Mouse (Mus musculus) left cerebral cortex, postnatal 4 days (tissue): ENCODE results near the gene Hoxa5. TPM values are rescaled to one million over a fixed set of nuclear protein-coding genes. Genes with fewer than 3 reads are reported as not detected.

ENCODE experiments used
- DNase-seq: peaks from one replicate; pipeline ENCODE4 v3.0.0-alpha.2; 2022
- intact Hi-C: fragments of 180-260 bp; cut with DNase I; formaldehyde crosslinking; loops from one replicate; pipeline ENCODE4 v1.15.1; 2025
- total RNA-seq, 2 experiments: library from RNA; stranded (reverse); gene quantifications; 2 replicates each; pipeline ENCODE4 v1.2.3; 2021

Hoxa5 gene
- not detected for total RNA-seq

DNA sequence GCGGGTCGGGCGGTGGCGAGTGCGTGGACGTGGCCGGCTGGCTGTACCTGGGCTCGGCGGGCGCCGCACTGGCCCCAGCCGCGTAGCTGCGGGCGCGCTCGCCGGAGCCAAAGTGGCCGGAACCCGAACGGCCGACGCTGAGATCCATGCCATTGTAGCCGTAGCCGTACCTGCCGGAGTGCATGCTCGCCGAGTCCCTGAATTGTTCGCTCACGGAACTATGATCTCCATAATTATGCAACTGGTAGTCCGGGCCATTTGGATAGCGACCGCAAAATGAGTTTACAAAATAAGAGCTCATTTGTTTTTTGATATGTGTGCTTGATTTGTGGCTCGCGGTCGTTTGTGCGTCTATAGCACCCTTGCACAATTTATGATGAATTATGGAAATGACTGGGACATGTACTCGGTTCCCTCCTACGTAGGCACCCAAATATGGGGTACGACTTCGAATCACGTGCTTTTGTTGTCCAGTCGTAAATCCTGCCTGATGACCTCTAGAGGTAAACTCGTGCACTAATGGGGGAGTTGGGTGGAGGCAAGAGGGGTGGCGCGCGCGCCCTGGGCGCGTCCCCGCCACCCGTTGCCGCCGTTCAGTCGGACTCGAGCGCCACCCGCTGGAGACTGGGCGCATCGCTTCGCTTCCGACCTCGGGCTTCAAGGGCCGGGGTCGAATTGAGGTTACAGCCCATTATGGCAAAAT, at the start of gene Hoxa5:
Gene Hoxa5 (minus strand): TSS at position 538 of the 703 bp plus-strand sequence.
- DNase-seq: peak; percentile 58
- intact Hi-C loops: loop anchor here (5.0 kb wide), 1 partner anchor 202 kb away; no protein-coding TSS in a partner anchor

DNA sequence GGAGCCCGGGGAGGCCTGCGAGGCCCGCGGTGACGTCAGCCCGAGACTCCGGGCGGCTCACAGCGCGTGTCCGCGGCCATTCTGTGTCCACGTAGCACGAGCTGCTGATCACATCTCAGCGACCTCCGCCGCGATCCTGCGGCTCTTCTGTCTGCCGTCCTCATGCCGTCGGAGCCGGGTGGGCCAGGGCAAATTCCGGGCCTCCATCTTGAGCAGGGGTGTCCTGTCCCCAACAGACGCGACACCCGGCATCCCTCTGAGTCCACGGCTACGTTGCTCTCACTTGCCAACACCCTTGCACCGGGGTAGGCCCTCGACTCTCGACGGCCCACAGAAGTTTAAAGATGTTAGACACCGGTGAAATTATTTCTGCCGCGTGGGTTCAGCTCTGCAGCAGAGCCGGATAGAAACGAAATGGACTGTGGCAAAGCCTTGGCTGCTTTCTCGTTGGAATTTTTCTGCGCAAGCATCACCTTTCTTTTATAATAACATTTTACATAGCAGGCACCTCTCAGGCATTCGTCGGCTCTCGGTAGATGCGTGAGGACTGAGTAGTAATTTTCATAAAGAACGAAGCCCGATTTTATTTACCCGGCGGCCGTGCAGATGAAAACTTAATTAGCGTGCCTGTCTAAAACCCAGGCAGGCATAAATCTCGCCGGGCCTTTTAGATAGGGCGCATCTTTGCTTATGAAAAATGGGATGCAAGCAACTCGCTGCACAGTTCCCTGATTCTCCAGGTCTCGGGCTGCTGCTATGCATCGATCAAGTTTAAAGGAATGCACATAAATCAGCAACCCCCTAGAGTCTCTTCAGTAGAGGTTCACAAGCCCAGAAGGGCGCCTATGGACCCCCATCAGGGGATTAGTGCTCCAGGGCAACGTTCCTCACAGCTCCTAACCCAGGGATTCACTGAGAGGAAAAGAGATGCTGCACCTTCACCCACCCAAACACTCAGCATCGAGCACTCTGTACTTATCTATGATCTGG, 49.4 kb upstream of the Hoxa5 start:
- no peak for DNase-seq
- intact Hi-C loops: no loop called here

DNA sequence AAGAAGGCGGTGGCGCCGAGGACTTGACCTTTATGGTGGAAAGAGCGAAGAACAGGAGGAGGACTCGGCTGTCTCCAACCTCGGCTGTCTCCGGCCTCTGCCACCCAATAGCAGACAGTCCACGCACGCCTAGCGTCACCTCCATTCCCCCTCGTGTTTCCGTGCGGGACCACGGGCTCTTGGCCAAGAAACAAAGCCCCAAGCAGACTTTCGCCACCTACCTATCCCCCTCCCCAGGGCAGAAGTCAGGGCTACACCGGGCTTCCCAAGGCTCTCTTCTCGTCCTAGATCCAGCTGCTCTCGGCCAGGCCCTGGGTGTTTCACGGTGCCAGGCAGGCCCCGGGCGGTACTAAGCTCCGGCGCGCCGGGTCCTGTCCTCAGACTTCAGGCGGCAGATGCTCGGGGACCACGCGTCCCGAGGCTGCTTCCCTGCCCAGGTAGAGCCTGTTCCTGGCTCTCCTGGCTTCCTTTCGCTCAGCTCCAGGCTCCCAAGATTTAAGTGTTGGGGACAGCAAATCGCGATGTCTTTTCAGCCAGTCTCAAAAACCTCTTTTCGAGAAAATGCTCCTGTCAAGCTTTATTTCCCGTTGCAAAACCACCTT, 48.5 kb upstream of the Hoxa5 start:
- DNase-seq: no peak
- intact Hi-C loops: no loop called here

DNA sequence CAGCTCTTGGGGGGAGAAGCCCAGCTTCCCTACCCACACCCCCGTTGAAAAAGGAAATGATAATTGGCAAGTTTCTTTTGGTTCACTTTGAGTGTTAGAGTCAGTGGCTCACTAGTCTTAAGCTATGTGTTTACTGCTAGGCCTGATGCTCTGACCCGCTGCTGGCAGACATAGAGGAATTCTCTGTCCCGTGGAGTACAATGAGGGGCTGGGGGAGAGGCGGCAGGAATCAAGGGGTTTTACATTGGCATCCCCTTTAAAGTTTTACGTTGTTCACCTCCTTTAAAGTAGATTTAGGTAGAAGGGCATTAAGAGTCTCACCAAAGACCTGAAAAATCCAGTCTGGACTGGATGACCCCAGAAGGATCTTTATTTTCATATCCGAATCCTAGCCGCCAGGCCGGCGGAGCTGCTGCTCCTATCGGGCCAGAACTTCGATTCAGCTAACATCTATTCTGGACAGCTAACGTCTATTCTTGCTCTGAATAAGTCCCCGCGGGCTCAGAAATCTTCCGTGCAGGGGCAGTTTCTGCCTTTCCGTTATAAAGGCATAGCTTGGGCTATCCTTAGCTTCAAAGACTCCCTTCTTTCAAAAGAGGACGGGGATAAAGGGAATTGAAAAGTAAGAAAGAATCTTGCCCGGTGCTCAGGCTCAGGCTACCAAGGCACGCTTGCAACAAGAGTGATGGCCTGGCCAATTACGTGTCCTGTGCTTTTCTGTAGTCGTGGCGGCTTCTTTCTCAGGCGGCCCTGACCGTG, 47.8 kb upstream of the Hoxa5 start:
- intact Hi-C loops: no loop called here
- no peak for DNase-seq

DNA sequence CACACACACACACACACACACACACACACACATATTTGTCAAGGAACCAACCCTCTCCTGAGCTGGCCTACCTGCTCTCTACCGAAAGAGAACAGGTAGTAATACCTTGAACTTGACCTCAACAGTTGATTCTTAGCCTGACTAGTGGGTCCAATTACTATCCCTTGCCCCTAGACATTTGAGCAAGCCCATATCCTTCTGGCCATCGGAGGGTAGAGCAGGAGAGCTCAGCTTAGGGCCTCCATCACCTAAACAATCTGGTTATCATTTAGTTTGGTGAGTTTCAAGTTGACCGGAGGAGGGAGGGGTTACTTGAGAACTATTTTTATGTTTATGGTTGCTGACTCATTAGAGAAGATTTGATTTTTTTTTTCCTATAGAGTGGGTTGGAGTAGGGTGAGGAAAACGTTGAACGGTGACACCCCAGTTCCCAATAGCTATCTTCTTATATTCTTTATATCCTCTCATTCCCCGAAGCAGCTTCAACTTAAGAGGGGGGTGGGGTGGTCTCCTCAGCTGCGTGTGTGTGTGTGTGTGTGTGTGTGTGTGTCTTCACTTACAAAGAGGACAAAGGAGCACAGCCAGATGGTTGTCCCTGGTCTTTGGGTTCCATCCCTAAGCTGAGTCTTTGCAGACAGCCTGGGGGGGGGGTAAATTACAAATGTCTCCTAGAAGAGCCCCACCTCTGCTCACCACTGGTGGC, 46.9 kb upstream of the Hoxa5 start:
- intact Hi-C loops: no loop called here
- DNase-seq: no peak

DNA sequence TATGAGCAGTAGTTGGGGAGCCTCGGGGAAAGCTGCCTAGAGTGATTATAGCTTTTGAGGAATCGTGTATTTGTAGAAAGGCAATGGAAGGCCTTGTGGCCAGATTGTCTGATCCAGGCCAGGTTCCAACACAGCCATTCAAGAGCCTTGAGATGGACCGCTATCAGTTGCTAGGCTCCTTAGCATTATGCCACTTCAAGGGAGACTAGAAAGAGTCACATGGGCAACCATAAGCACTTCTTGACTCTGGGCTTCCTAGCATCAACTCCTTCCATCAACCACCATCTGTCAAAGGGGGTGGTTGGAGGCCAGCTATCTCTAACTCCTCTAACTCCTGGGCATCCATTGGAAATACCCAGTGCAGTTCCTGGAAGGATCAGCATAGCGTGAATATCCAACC, 45.4 kb upstream of the Hoxa5 start:
- DNase-seq: no peak
- intact Hi-C loops: no loop called here

DNA sequence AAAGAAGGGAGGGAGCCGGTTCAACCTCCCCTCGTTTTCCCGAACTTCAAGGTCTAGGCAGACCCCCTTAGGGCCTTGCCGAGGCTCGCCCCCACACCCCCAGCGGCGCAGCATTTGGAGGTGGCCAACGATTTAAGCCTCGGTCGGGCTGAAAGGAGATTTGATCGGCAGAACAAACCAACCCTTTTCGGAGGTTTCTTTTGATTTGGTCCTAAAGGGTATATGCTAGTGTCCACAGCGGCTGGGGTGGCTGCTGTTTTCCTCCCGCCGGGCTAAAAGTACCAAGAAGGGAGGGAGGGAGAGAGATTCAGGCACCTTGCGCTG, 45.0 kb upstream of the Hoxa5 start:
- intact Hi-C loops: no loop called here
- no peak for DNase-seq

DNA sequence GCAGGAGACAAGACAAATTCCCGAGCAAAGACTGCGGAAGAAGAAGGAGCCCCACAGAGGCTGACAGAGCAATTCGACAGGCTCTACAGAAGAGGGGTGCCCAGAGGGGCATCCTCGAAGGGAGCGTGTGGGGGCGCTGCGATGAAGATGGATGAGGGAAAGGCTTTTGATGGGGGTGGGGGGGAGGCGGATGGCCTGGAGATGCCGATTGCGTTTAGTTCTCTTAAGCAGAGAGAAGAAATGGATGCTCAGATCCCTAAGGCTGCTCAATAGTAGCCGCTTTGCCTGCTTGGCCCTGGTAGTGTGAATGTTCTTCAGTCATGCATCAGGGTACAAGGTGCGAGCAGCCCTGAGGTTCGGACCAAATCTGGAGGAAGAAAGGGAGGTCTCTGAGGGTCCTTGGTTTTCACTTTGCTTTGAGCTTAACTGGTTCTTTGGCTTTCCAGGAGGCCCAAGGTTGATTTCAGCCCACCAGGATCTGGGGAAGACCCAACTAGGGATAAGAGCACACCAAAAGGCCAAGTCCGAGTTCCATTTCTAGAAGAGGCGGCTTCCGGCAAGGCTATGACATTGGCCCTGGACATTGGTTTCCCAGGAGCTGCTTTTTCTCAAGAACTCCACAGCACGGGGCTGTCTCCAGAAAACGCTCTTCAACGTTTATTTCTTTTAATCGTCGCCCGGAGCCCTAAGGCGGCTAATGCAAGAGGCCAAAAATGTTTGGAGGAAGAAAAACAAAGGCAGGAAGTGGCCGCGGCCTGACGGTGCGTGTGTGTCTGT, 44.4 kb upstream of the Hoxa5 start:
- intact Hi-C loops: no loop called here
- no peak for DNase-seq

DNA sequence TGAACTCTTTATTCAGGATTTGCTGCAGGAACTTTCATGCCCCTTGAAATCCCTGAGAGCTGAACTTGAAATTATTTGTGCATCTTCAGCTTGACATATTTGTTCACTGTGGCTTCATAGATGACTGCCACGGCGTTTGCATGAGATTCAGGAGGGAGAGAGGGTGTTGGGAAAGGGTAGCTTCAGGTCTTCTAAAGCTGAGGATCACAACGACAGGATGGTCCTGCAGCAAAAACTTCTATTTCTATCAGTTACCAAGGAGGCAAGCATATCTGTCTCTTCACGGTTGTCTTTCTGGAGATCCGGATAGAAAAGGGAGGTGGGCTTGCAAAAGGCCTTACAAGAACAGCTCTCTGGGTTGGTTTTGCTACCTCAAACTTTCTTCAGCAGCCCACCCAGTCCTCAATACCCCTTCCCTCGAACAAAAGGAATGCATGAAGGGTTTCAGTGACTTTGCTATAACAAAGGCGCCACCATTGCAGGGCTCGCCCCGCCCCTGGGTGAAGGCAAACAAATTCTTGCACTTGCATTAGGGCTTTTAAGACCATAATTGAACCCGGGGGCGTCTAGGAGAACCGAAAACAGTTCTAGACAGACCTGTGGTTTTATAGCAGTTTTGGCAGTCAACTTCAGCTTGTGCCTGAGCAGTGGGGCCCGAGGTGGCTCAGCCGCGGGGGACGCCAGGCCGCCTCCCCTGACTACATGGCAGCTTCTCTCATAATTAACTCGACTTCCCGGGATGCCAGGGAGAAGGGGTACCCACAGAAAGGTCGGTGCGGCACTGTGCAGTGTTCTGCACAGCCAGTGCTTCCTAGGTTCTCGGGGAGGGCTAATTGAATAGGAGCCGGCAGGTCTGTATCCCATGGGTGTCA, 43.6 kb upstream of the Hoxa5 start:
- intact Hi-C loops: no loop called here
- no peak for DNase-seq

DNA sequence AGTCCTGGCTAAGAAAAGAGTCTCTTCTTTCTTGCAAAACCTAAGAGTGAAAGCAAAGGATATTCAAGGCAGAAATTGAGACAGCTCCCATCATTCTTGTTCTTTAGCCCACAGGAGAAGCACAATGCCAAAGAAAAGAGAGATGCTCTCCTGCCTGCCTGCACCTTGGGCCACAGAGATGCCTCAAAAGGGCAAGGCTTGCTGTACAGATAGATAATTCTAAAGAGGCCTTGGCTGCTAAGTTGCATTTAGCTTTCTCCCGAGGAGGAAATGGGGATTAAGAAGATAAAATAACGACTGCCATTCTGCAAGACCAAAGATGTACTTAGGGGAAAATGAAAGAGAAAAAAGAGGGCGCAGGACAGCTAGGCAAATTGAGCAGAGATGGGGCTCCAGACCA, 42.5 kb upstream of the Hoxa5 start:
- intact Hi-C loops: no loop called here

DNA sequence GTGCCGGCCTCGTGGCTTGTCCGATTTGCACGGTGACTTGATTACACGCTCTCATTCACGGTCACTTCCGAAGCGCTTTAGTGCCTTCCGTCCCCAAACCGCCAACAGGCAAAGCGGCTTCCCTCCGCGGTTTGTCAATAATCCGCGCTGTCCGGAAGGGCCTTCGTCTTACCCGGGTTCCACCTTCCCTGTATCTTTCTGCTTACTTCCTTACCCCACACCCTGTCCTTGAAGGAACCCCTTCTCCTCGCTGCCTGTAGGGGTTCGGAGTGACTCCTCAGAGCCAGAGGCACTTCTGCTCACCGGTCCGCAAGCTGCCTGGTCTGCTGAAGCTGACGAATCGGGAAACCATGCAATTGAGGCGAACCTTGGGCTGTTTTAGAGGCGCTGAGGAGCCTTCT, 42.0 kb upstream of the Hoxa5 start:
- intact Hi-C loops: no loop called here
- DNase-seq: no peak

More for the DNA sequence above, 42.5 kb upstream of the Hoxa5 start:
- no peak for DNase-seq

DNA sequence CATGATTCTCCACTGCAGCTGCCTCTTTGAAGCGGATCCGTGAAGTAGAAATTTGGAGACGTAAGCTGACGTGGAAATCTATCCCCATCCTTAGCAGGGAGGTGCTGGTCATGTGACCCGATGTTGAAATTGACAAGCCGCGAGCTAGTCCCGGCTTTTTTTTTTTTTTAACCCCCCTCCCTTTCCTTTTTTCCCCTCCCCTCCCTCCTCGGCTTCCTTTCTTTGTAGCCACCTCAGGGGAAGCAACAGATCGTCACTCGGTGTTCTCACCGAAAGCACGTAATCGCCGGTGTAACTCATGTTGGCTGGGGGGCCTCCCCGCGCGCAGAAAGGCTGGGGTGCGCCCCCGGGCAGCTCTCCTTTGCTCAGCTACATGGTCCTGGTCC, 41.4 kb upstream of the Hoxa5 start, which contains the start of gene Hoxa11:
Gene Hoxa11 (minus strand): TSS at position 54 of the 386 bp plus-strand sequence.
- intact Hi-C loops: no loop called here
- no peak for DNase-seq

DNA sequence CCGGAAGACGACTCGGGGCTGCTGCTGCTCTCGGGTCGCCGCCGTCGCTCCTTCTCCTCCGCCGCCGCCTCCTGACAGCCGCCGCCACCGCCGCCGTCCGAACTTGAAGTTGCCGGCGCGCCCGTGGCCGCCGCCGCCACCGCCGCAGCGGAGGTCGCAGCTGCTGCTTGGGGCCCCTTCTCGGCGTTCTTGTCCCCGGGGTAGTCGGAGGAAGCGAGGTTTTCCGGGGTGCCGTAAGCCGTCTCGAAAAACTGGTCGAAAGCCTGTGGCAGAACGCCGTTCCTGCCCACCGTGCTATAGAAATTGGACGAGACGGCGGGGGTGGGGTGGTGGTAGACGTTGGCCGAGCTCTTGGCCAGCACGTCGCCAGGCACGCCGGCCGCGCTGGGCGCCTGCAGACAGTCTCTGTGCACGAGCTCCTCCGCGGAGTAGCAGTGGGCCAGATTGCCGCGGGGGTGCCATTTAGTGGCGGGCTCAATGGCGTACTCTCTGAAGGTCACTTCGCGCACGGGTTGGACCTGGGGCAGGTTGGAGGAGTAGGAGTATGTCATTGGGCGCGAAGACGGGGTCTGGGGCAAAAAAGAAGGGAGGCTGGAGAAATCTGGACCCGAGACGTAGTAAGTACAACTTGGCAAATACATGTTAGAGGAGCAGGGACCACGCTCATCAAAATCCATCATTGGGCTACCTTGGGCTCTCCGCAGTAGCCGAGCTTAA, 40.8 kb upstream of the Hoxa5 start:
- intact Hi-C loops: no loop called here

DNA sequence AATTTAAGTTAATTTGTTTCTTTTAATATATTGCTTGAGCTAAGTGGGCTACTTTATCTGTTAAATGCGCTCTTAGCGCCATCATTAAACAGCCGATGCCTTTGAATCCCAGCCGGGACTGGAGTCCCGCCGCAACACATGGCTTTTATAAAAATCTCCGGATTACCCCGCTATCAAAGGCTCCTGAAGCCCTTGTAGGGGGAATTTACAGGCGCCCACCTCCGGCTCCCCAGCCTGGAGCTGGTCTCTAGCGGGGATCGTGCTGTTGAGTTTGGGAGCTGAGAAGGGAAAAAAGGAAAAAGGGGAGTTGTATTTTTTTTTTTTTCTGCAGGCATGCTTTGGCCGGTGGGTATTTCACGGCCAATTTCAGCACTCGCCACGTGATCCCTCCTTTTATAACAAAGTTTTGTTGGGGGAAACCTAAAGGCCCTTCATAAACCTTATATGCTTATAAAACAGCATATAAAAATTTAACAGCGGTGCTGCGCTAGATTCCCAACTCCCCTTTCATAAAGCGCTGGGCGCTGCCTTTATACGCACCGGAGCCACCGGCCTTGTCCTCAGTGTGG, 40.2 kb upstream of the Hoxa5 start:
- no peak for DNase-seq
- intact Hi-C loops: no loop called here

More for the DNA sequence above, 40.8 kb upstream of the Hoxa5 start:
- DNase-seq: no peak

DNA sequence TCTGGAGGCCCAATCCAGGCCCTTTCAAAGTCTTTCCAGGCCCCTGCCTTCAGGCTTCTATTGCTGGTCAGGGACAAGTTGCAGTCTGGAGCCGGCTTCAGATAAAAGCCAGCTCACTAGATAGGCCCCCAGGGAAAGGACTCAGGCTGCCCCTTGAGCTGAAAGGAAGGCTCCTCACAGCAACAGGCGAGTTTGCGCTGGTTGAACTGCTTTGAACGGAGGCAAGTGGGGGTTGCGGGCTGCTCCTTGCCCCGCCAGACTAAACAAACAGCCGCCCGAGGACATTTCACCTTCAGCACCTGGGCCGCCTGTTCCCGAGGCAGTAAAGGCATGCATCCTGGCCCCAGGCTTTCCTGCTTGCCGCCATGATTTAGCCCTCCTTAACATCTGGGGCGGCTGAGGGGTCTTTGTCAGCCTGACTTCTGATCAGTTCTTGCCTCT, 39.3 kb upstream of the Hoxa5 start:
- DNase-seq: no peak
- intact Hi-C loops: no loop called here

DNA sequence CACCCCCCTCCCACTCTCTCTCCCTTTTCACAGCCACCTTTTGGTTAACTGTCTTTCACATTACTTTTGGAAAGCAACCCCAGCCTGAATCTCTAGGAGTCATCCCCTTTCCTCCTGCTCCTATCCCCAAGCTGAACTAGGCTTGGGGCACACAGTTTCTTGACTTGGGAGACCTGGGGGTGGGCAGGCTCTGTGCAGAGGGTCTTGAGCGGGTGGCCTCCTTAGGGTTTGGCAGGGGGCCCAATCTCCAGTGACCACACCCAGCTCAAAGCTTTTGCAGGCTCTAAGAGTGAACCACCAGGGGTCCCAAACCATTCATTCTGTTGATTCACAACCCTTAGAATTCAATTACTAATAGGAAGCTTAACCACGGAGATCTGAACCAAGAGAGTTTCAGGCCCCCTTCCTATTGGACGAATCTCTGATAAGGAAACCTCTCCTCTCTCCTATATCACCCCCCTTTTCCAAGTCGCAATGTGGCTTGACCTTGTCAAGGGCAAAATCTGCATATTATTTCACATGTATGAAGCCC, 38.5 kb upstream of the Hoxa5 start:
- intact Hi-C loops: no loop called here

DNA sequence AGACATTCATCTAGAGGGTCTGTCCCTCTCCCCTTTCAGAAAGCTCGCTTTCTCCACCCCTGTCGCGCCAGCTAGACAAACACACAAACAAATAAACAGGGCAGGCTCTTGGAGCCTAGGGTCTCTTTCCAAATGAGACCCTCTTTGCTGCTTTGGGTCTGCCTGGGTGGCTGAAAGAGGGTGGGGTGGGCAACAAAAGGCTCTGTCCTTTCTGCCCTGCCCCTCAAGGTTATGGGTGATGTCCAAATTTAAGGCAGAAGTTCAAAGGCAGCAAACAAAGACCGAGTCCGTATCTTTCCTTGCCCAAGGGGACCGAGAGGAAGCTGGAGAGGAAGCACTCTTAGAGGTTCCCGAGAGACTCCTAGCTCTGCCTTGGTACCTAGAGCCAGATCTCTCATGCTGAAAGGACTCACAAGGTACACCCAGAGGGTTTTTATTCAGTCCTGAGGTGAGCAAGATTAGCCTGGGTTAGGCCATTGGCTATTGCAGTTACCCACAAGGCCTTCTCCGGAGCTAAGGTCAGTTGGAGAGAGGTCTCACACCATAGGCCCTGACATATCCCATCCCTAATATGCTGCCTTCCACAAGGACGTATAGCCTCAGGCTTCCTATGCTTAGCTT, 36.7 kb upstream of the Hoxa5 start:
- intact Hi-C loops: no loop called here
- no peak for DNase-seq

More for the DNA sequence above, 38.5 kb upstream of the Hoxa5 start:
- no peak for DNase-seq
